Mouse (Mus musculus) activated CD4-positive, CD25-positive, alpha-beta regulatory T cell, adult 4 months (primary cell): ENCODE results near the gene Olfr568. TPM values are rescaled to one million over a fixed set of nuclear protein-coding genes. Genes with fewer than 3 reads are reported as not detected.

Experiments
- ATAC-seq: one replicate; pipeline ENCODE4 v1.8.0; 2017
- polyA plus RNA-seq, 2 experiments: library from polyadenylated mRNA; unstranded; fragments of 100-300 nt; shearing (Covaris generic); gene quantifications; one replicate each; pipeline ENCODE4 v1.2.1; 2017

Gene Olfr568
- not detected for polyA plus RNA-seq

GRCm38 (mm10) chr7:102876822-102877221 is at the start of gene Olfr568:
Gene Olfr568, plus strand, starts transcription at chr7:102877122.
- no peak for ATAC-seq

- no peak for ATAC-seq
These were observed 21.1 kb upstream of the Olfr568 start for GRCm38 (mm10) chr7:102855807-102856206.

GRCm38 (mm10) chr7:102858665-102859064 is 18.3 kb upstream of the Olfr568 start, which contains the start of gene Olfr566:
Gene Olfr566, minus strand, starts transcription at chr7:102858765.
- ATAC-seq: no peak

- ATAC-seq: no peak
These were observed 13.9 kb downstream of the Olfr568 start, which contains the start of gene Olfr569 for GRCm38 (mm10) chr7:102890782-102891181. Gene Olfr569, minus strand, starts transcription at chr7:102890882.

- no peak for ATAC-seq
These were observed 38.3 kb downstream of the Olfr568 start for GRCm38 (mm10) chr7:102915261-102915660.

GRCm38 (mm10) chr7:102916405-102916804 is 39.5 kb downstream of the Olfr568 start:
- ATAC-seq: no peak

- ATAC-seq: no peak
These were observed 40.3 kb downstream of the Olfr568 start, which contains the start of gene Olfr571 for GRCm38 (mm10) chr7:102917032-102917875. Gene Olfr571, minus strand, starts transcription at chr7:102917536.

- no peak for ATAC-seq
These were observed 42.7 kb downstream of the Olfr568 start for GRCm38 (mm10) chr7:102919632-102920031.

GRCm38 (mm10) chr7:102924109-102924508 is 47.2 kb downstream of the Olfr568 start, which contains the start of gene Olfr572:
Gene Olfr572, plus strand, starts transcription at chr7:102924409.
- no peak for ATAC-seq

- ATAC-seq: no peak
These were observed 50.2 kb downstream of the Olfr568 start for GRCm38 (mm10) chr7:102927105-102927504.

Other genes with a start within 250 kb of the Olfr568 start
- not detected for gene Olfr554, start 238.7 kb upstream of the Olfr568 start, polyA plus RNA-seq
- gene Olfr555, start 218.3 kb upstream of the Olfr568 start, polyA plus RNA-seq: not detected
- gene Olfr556, start 212.2 kb upstream of the Olfr568 start, polyA plus RNA-seq: under 1 TPM in 1 of 2 experiments, not detected in 1; 0.12 TPM
- 1 to 10 TPM; 9.2 to 9.3 TPM for gene Trim68, start 189.8 kb upstream of the Olfr568 start, polyA plus RNA-seq
- gene Olfr557, start 181.2 kb upstream of the Olfr568 start, polyA plus RNA-seq: not detected
- gene Olfr558, start 174.9 kb upstream of the Olfr568 start, polyA plus RNA-seq: not detected
- not detected for gene Olfr33, start 158.1 kb upstream of the Olfr568 start, polyA plus RNA-seq
- gene Olfr559, start 149.6 kb upstream of the Olfr568 start, polyA plus RNA-seq: not detected
- gene Olfr560, start 117.8 kb upstream of the Olfr568 start, polyA plus RNA-seq: not detected
- gene Olfr78, start 117.7 kb upstream of the Olfr568 start, polyA plus RNA-seq: not detected
- not detected for gene Olfr561, start 105.9 kb upstream of the Olfr568 start, polyA plus RNA-seq
- gene Olfr564, start 73.6 kb upstream of the Olfr568 start, polyA plus RNA-seq: not detected
- gene Olfr566, start 18.4 kb upstream of the Olfr568 start, polyA plus RNA-seq: under 1 TPM in 1 of 2 experiments, not detected in 1; 0.16 TPM
- not detected for gene Olfr569, start 13.8 kb downstream of the Olfr568 start, polyA plus RNA-seq
- not detected for gene Olfr570, start 17.5 kb downstream of the Olfr568 start, polyA plus RNA-seq
- gene Olfr571, start 40.4 kb downstream of the Olfr568 start, polyA plus RNA-seq: not detected
- not detected for gene Olfr572, start 47.3 kb downstream of the Olfr568 start, polyA plus RNA-seq
- not detected for gene Olfr573-ps1, start 65.5 kb downstream of the Olfr568 start, polyA plus RNA-seq
- not detected for gene Olfr574, start 71.3 kb downstream of the Olfr568 start, polyA plus RNA-seq
- gene Olfr575, start 81.7 kb downstream of the Olfr568 start, polyA plus RNA-seq: not detected
- not detected for gene Olfr576, start 85.5 kb downstream of the Olfr568 start, polyA plus RNA-seq
- not detected for gene Olfr577, start 98.8 kb downstream of the Olfr568 start, polyA plus RNA-seq
- gene Olfr578, start 112.2 kb downstream of the Olfr568 start, polyA plus RNA-seq: not detected
- gene Olfr582, start 160.9 kb downstream of the Olfr568 start, polyA plus RNA-seq: not detected
- gene Olfr583, start 174.2 kb downstream of the Olfr568 start, polyA plus RNA-seq: not detected
- not detected for gene Olfr584, start 204.8 kb downstream of the Olfr568 start, polyA plus RNA-seq
- not detected for gene Olfr585, start 220.6 kb downstream of the Olfr568 start, polyA plus RNA-seq
- not detected for gene Olfr586, start 248.5 kb downstream of the Olfr568 start, polyA plus RNA-seq